Mouse (Mus musculus) lung, adult 2 months (tissue): ENCODE data around the gene Brd3.

Experiments used
- CTCF ChIP-seq: fragments of 200-500 bp; IDR thresholded peaks from 2 replicates; pipeline ENCODE4 v1.5.1; 2011; ENCODE audit warnings: mild to moderate bottlenecking, low read length, control low read depth; ENCODE audit not compliant: insufficient read depth
- POLR2A ChIP-seq: fragments of 200-500 bp; IDR thresholded peaks from 2 replicates; pipeline ENCODE4 v1.6.1; 2011; ENCODE audit warnings: low read depth, mild to moderate bottlenecking, control low read depth, low read length, borderline replicate concordance; ENCODE audit errors: extremely low read depth

- no peak for TF ChIP-seq POLR2A
- no peak for TF ChIP-seq CTCF
Observed at GRCm38 (mm10) chr2:27417648-27418153, 89.8 kb downstream of the Brd3 start.
